Mouse (Mus musculus) CH12F3 (cell line): ENCODE results near the gene Dstn.

Experiments
- in situ Hi-C: fragments of 300-500 bp; cut with MboI; formaldehyde crosslinking; loops from 2 replicates; pipeline ENCODE4 v1.14.3; 2020; ENCODE audit warnings: low sequenced_read_pairs

Gene Dstn

DNA sequence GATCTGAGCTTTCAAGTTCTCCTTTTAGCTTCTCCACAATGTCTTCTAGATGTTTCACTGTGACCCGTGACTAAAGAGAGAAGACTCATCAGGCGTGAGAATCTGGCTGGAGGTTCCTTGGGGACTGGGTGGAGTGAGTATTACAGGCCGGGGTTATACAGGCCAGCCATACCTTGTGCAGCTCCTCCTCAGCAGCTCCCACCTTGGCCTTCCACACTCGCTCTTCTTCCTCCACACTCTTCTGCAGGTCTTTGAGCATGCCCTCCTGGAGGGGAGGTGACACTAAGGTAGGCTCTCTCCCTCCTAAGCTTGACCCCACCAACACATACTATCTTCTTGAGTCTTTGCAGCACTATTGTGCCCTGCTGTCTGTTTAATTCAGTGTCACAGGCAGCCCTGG lies 38.8 kb downstream of the Dstn start:
- in situ Hi-C loops, result no loop called here

DNA sequence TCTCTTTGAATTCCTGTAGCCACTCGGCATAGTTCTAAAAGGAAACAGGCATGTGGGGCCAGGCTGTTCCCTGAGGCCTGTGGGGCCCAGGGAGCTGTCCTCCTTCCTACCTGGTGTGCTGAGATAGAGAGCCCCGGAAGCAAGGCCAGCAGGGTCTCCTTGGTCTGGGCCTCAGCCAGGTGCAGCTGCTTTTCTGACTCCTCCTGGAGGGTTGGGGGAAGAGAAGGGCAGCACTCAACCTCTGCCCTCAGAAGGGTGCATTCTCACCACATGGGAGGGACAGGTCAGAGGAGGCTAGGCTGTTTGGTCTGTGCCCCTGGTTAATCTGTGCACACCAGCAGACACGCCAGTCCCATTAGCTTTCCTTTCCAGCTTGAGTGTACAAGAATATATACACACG lies 39.9 kb downstream of the Dstn start:
- in situ Hi-C loops, result no loop called here

DNA sequence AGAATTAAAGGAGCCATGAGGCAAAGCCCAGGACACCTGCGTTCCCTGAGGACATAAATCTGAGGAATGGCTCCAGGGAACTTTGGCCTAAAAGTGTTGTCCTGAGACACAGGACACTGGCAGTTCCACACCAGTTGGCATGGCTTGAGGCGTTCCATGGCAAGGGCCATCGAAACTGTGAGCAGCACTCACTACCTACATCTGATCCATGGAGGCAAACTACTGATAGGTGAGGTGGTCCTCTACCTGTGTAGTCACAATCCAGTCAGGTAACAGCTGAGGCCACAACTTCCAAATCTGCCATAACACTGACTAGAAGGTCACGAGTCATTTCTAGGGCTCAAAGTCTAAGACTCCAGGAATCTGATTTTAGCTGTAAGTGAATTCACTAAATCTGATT lies 40.6 kb downstream of the Dstn start:
- in situ Hi-C loops, result no loop called here

DNA sequence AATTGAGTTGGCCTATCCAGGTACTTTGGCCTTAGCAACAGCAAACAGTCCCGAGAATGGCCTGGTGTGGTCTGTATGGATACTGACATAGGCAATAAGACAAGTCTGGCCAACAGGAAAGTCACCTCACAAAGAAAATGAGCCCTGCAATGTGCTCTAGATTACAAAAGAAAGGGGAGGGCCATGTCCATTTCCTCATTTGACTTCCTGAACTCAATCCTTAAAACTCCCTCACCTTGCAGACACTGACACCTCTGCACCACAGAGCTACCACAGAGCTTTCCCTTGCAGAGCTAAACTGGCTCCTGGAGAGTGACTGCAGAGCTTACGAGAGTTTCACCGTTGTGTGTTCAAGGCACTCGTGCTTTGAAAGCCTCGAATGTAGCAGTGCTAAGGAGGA lies 47.1 kb downstream of the Dstn start:
- in situ Hi-C loops, result no loop called here

DNA sequence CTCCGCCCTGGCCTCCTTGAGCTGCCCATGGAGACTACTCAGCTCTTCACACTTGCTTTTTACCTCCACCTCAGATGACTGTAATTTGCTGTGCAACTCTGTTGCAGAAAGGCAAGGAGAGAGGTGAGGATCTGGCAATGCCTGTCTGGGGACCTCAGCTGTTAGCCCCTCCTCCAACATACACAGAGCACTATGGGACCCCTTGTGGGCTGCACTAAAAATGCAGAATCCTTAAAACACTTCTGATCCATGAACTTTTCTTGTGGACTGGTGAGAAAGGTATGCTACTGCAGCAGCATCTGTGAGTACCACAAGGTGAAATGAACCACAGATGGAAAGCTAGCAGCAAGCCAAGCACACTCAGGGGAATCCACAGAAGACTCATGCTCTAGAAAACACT lies 48.2 kb downstream of the Dstn start:
- in situ Hi-C loops, result no loop called here

DNA sequence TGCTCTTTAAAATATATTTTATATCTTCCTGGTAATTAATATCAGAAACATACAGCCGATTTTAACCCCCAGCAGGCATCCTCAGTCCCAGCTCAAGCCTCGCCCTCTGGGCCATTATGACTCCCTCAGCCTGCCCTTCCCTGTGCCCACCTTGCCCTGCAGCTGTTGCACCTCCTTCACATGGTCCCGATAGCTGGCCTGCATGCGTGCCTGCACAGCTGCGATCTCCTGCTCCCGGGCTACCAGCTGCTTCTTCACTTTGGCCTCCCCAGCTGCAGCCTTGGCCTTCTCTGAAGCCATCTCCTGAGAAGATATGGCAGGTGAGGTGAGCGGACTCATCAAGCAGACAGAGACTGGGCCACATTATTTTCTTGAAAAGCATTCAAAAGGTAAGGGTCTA lies 54.1 kb downstream of the Dstn start:
- in situ Hi-C loops, result no loop called here

DNA sequence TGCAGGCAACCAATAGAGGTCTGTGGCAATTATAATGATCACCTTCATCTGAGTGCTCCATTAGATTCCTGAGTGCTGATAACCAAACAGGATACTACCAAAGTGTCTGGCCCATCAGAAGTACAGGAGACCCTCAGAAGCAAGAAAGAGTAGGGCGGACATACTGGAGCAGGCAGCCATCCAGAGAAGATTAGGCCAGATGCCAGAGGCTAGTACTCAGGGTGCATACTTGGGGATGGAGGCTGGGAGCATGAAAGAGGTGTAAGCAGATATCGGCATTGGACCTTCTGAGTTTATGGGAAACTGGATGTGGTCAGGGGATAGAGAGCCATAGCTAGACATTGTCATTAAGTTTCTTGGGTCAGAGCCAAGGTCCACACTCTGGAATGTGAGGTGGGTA lies 55.7 kb downstream of the Dstn start:
- in situ Hi-C loops, result no loop called here

DNA sequence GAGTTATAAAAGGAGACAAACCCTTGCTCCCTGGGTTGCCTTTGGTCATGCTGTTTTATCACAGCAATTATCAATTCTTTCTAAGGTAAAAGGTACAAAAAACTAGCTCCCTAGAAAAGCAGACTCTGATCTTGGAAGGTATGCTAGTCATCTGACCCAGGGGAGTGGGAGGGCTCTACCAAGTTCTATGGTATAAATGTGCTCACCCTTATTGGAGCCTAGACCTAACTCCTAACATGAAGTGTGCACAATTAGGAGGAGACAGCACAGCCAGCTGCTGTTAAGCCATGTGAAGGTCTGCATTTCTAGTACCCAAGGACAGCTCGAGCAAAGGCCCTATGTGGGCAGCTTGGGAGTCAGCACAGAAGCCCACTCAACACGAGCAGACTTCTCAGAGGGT lies 56.8 kb downstream of the Dstn start:
- in situ Hi-C loops, result no loop called here

DNA sequence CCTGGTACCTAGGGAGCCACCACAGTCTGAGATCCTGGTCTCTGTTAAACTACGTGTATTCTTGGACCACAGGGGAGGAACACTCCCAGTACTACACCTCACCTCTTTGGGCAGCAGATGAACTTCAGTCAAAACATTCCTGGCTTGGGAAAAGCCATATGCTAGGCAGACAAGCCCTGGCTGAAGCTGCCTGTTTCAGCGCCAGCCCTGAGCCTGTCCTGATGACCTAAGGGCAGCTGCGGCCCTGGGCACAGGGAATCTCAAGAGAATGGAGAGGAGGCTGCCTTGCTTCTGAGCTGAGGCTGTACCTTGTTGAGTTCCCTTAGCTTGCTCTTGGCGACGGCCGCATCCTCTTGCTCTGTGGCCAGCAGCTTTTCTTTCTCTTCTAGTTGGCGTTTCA lies 58.0 kb downstream of the Dstn start:
- in situ Hi-C loops, result no loop called here

DNA sequence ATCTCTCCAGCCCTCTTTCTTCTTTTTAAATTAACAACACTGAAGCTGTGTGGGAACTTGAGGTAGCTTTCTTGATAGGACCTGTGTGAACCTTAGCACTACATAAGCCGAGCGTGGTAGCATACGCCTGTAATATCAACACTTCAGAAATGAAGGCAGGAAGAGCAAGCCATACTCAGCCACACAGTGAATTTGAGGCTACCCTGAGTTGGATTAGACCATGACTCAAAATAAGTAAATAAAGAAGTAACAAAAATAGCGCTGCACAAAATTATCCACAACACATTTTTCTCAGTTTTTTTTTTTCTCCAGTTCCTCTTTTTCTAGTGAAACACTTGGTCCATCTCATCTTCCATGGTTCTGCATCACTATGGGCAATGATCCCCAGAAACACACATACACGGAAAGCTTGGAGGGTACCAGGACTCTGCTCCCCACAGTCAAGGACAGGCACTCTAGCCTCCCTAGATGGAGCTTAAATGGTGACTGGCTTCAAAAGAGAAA lies 60.1 kb downstream of the Dstn start:
- in situ Hi-C loops, result no loop called here

DNA sequence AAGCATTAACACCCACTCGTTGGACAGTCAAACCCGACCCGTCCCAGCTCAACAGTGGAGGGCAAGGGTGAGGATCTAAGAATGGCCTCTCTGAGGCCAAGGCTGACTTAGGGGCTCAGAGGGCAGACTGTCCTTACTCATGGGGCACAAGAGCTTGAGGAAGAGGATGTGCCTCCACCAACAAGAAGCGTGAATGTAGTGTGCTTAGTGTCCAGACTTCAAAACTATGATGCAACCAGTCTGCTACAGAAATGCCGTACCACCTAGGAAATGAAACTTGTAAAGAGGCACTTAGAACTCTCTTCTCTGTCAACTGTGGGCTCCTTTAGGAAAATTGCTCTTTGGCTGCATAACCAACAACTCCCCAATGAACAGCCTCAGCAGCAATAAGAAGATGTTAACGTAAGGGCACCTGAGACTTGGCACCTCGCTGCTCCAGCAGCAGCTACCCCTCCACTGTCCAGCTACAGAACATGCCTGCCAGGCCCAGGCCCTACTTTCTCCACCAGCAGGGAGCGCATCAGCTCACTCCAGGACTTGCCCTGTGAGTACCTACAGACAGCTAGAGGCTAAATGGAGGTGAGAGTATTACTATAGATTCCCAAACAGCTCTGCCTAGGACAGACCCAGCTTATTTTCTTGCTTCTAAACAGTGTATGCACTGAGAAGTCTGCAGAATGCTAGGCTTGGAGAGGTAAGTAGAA lies 63.5 kb downstream of the Dstn start:
- in situ Hi-C loops, result no loop called here

DNA sequence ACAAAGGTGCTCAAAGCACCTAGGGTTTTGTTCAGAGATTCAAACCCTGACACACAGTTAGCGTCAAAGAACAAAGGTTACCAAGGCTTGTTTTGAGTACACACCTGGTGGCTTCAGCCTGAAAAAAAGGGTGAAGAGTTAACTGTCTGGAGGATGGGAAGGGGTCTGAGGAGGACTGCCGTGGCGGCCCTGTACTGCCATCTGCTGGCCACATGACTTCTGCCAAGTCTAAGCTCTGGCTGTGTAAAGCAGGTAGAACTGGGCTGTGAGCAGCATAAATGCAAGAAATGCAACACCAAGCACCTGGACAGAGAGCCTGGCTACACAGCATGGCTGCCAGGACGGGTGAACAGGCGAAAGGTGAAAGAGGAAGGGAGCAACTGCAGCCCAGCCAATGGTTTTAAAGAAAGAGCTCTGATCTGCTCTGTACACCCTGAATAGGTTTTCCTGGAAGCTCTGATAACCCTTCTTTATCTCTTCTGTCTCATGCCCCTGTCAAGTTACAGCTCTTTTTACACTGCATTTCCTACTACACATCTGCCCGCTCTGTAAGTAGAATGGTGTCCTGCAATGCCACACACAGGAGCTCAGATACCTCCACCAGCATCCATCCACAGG lies 65.8 kb downstream of the Dstn start:
- in situ Hi-C loops, result loop anchor here (5.0 kb wide), 1 partner anchor 144 kb away; no protein-coding TSS in a partner anchor

DNA sequence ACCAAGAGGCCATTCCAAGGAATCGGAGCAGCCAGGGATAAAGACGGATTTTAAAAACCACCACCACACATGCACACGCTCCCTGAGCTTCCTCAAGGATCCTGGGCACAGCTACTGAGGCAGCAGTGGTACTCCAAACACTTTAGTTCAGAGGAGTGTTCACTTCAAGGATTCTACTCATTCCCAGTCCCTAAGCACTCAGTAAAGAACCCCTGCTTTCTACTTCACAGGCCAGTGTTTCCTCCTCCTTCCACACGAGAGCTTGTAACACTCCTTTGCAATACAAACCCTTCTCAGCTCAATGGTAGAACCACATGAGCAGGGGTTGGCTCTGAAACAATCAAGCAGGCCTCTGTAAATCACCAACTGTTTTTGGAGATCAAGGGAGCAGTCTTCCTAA lies 67.0 kb downstream of the Dstn start:
- in situ Hi-C loops, result loop anchor here (5.0 kb wide), 1 partner anchor 145 kb away; no protein-coding TSS in a partner anchor

DNA sequence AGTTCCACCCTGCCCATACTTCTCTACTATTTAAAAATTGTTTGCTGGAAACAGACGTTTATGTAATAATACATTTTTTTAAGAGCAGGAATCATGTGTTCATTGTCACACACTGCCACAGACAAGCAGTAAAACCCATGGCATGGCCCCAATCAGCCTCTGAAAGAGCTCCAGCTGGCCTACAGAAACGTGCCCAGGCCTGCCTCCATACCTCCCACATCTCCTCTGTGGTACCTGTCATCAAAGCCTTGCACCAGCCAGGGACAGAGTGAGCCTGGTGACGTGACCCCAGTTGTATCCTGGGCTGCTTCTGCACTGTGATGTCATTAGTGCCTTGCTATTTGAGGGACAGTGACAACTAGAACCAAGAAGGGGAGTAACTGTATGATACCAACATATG lies 67.8 kb downstream of the Dstn start:
- in situ Hi-C loops, result loop anchor here (5.0 kb wide), 1 partner anchor 146 kb away; no protein-coding TSS in a partner anchor

DNA sequence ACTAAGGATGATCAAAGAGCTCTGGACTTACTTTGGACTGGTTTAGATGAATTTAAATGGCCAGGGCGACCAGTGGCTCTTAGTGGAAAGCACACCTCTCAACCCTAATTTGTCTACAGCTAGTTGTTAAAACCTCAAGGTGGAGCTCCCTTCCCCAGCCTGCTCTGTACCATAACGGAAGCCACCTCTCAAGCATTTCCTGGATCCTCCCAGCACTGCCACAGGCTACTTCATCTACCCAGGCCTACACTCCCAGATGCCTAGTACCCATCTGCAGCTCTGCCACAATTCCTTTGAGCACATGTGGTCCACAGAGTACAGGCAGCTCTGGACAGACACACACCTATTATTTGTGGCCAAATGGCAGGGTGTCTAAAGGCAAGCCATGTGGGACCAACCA lies 68.4 kb downstream of the Dstn start:
- in situ Hi-C loops, result loop anchor here (5.0 kb wide), 1 partner anchor 146 kb away; no protein-coding TSS in a partner anchor

DNA sequence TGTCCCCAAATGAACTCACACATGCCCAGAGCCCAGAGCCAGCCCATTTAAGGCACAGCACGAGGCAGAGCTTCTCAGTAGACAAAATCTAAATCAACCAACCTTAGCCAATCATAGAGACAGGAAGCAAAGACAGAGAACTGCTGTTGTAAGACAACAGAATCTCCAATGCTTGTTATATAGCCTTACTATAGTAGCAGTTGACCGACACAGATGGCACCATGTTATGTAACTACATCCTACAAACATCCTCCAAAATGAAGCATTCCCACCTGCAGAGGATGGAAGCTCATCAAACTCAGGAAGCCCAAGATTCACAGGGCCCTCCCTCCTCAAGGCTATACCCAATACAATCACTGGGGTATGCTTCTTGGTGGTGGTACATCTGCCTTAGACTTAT lies 72.4 kb downstream of the Dstn start:
- in situ Hi-C loops, result no loop called here

DNA sequence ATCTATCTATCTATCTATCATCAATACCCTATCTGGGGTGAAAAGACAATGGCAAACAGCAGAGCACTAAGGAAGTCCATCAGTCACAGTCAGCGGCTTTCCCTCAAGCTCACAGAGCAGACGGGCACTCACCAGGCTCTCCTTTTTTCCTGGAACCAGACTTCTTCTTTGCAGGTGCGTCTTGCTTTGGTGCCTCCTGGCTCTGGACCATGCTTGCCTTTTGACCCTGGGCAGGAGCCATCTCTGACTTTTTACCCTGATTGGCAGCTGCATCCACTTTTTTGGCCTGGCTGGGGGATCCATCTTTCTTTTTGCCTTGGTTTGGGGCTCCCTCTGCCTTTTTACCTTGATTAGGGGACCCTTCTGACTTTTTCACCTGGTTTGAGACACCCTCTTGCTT lies 72.9 kb downstream of the Dstn start:
- in situ Hi-C loops, result no loop called here

DNA sequence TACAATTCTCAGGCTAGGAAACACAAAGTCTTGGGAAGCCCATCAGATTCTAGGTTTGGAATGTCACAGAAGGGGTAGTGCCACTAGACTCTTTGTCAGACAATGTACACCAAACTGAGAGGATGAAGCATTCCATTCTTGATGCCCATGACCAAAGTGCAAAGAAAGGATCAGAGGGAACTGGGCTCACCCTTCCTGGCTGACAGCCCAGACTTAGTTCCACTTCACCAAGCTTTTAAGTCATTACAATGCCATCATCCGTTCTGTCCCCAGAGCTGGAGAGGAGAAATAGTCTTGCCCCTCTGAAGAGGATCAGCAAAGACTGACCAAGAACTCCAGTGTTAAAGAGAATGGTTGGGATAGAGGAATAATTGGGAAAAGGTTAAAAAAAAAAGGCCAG lies 75.9 kb downstream of the Dstn start:
- in situ Hi-C loops, result no loop called here

DNA sequence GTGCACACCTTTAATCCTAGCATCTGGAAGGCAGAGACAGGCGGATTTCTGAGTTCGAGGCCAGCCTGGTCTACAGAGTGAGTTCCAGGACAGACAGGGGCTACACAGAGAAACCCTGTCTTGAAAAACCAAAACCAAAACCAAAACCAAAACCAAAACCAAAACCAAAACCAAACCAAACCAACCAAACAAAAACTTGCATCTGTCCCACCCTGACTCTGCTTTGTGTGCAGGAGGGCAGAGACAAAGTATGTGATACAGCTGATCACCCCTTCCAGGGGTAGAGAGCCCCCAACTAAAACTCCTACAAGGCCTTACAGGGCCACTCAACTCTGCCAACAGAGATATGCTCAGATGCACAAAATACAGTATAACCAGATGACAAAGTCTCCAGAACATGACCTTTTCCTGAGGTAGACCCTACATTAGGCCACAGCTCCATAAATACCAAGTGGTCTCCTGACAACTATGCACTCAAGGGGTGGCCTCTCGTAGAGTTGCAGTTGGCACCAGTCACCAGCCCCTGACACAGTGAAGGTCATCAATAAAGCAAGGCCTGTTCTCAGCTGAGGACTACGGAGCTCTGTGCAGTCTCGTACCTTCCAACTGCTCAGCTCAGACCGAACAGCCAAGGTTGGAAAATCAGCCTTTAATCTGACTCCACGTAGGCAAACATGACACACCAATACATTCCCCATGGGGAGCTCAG lies 77.0 kb downstream of the Dstn start:
- in situ Hi-C loops, result no loop called here
